Mouse (Mus musculus) layer of hippocampus, adult 18-20 months (tissue): ENCODE data around the gene Tm6sf2. TPM values are rescaled to one million over a fixed set of nuclear protein-coding genes. Genes with fewer than 3 reads are reported as not detected.

Experiments
- microRNA-seq, 2 experiments: library from miRNA; unstranded; fragments of <30 nt; microRNA quantifications; one replicate each; pipeline ENCODE4 v1.2.0; 2021
- total RNA-seq, 2 experiments: library from RNA; stranded (reverse); gene quantifications; 2 replicates each; pipeline ENCODE4 v1.2.3; 2021

Gene Tm6sf2
- total RNA-seq, 2 experiments from 2014 or later, result 5.3 to 7.5 TPM

Small RNA genes within 50 kb of the gene (microRNA-seq; reads per million reads assigned to microRNA genes)
- gene Mir7066, result 11.1 reads per million in 2 experiments

Other genes with a start within 250 kb of the Tm6sf2 start
- 10 to 100 TPM; 12.4 to 14.0 TPM for gene Pbx4, start 240.4 kb upstream of the Tm6sf2 start, total RNA-seq
- gene Cilp2, start 185.2 kb upstream of the Tm6sf2 start, total RNA-seq, result under 1 TPM; 0.48 to 0.59 TPM
- under 1 TPM; 0.25 to 0.33 TPM for gene Tssk6, start 170.7 kb upstream of the Tm6sf2 start, total RNA-seq
- gene Ndufa13, start 170.4 kb upstream of the Tm6sf2 start, total RNA-seq, result 100 to 1,000 TPM; 154 to 158 TPM
- 10 to 100 TPM; 37.5 to 39.6 TPM for gene Yjefn3, start 170.2 kb upstream of the Tm6sf2 start, total RNA-seq
- 10 to 100 TPM; 32.5 to 37.3 TPM for gene Gatad2a, start 76.5 kb upstream of the Tm6sf2 start, total RNA-seq
- 10 to 100 TPM; 70.4 to 72.5 TPM for gene Mau2, start 30.2 kb upstream of the Tm6sf2 start, total RNA-seq
- gene Sugp1, start 30.1 kb upstream of the Tm6sf2 start, total RNA-seq, result 10 to 100 TPM; 48.3 to 51.7 TPM
- gene Hapln4, start 10.5 kb downstream of the Tm6sf2 start, total RNA-seq, result 100 to 1,000 TPM in 1 of 2 experiments, 10 to 100 TPM in 1; 89.6 to 104 TPM
- gene Ncan, start 47.9 kb downstream of the Tm6sf2 start, total RNA-seq, result 100 to 1,000 TPM; 122 to 124 TPM
- gene Nr2c2ap, start 58.4 kb downstream of the Tm6sf2 start, total RNA-seq, result 10 to 100 TPM; 28.1 to 30.1 TPM
- 10 to 100 TPM; 16.0 to 16.4 TPM for gene Rfxank, start 66.2 kb downstream of the Tm6sf2 start, total RNA-seq
- gene Borcs8, start 66.6 kb downstream of the Tm6sf2 start, total RNA-seq, result 10 to 100 TPM; 45.3 to 47.7 TPM
- gene Mef2b, start 66.8 kb downstream of the Tm6sf2 start, total RNA-seq, result under 1 TPM; 0.28 to 0.57 TPM
- 10 to 100 TPM; 49.9 to 50.3 TPM for gene Tmem161a, start 99.4 kb downstream of the Tm6sf2 start, total RNA-seq
- 10 to 100 TPM; 39.3 to 41.8 TPM for gene Slc25a42, start 139.4 kb downstream of the Tm6sf2 start, total RNA-seq
- 100 to 1,000 TPM; 112 to 123 TPM for gene Sugp2, start 161.3 kb downstream of the Tm6sf2 start, total RNA-seq
- gene Armc6, start 161.5 kb downstream of the Tm6sf2 start, total RNA-seq, result 10 to 100 TPM; 41.2 to 41.4 TPM
- 10 to 100 TPM; 71.9 to 76.0 TPM for gene Homer3, start 209.9 kb downstream of the Tm6sf2 start, total RNA-seq
- 10 to 100 TPM; 36.3 to 49.0 TPM for gene Ddx49, start 229.6 kb downstream of the Tm6sf2 start, total RNA-seq
- 100 to 1,000 TPM; 125 to 149 TPM for gene Cope, start 229.6 kb downstream of the Tm6sf2 start, total RNA-seq
- 100 to 1,000 TPM; 112 to 116 TPM for gene Cers1, start 242.9 kb downstream of the Tm6sf2 start, total RNA-seq